In the genomic region with DNA sequence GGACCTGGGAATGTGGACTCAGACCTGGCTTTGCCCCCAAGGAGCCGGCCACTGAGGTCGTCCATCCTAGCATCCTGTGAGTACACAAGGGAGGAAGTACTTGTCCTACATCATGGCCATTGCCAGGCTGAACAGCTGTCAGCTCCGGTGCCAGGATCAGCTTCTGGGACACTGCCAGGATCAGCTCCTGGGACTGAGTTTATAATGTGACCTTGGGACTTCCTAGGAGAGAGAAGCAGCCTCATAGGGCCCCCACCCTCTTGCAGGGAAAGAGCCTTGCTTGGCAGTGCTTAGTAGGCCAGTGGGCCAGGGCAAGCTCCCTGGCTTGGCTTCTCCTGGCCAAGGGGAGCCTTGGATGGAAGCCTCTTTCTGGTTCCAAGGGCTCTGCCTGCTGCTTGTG, we compare ENCODE assay signal across 9 mouse cellular contexts.
DNase-seq lines count a peak whose midpoint lies in the region; ATAC-seq and TF ChIP-seq lines count a peak whose summit lies in the region.
"Had no signal": no experiment of that assay in that cellular context is flagged by ENCODE, and none has a peak within 500 bp of the region (broad histone marks: within the 10 kb centered on the region; RNA-seq: fewer than 3 reads in every experiment).

No protein-coding gene starts in this region.

- no peak for TF ChIP-seq CTCF in thymus, adult 2 months (IDR thresholded peaks at IDR 0.05; ENCODE audit: borderline replicate concordance, control insufficient read depth, extremely low read depth, insufficient read depth, low read length, poor library complexity)

- peaks cover 28% of the 10 kb centered on the region for H3K36me3 ChIP-seq in hindbrain, embryonic 10.5 days
- H3K36me3 ChIP-seq in thymus, adult 2 months (ENCODE audit: control insufficient read depth, insufficient read depth, low read length), result no peaks in the 10 kb centered on the region
- H3K36me3 ChIP-seq: liver, embryonic 15.5 days had no signal

- H3K4me1 ChIP-seq in hindbrain, embryonic 10.5 days (replicated peaks), result peaks cover 29% of the 10 kb centered on the region
- no peaks in the 10 kb centered on the region for H3K4me1 ChIP-seq in thymus, adult 2 months (replicated peaks; ENCODE audit: control insufficient read depth, insufficient read depth, low read length)
- H3K4me1 ChIP-seq: liver, embryonic 15.5 days had no signal

- no peak overlapping the region for H3K4me3 ChIP-seq in hindbrain, embryonic 10.5 days
- no peak overlapping the region for H3K4me3 ChIP-seq in thymus, adult 2 months (ENCODE audit: control insufficient read depth, insufficient read depth, low read length)
- H3K4me3 ChIP-seq: liver, embryonic 15.5 days had no signal

- no peak for ATAC-seq in activated CD4-positive, CD25-positive, alpha-beta regulatory T cell, adult 4 months

- intact Hi-C loops in left cerebral cortex, postnatal 10 days (cut with DNase I), result no loop called here
- intact Hi-C loops in left cerebral cortex, postnatal 14 days (cut with DNase I), result no loop called here
- intact Hi-C loops in heart, postnatal 14 days (cut with DNase I), result no loop called here

- WGBS in hindbrain, embryonic 10.5 days, result 91% methylated on average over 3 of the region's 3 CpGs
- 88% methylated on average over 3 of the region's 3 CpGs for WGBS in thymus, adult 2 months

- no peak overlapping the region; the same call in 1 of the 2 replicates for H3K27ac ChIP-seq in hindbrain, embryonic 10.5 days
- H3K27ac ChIP-seq in thymus, adult 2 months (ENCODE audit: control insufficient read depth, insufficient read depth, low read length), result no peak overlapping the region
- H3K27ac ChIP-seq: liver, embryonic 15.5 days had no signal

- DNase-seq in left cerebral cortex, postnatal 10 days (ENCODE audit: extremely low spot score in 1 of 2, low spot score in 2 of 2), result peak; percentile 9 to 53
- no peak for DNase-seq in left cerebral cortex, postnatal 14 days (ENCODE audit: low spot score in 2 of 2)
- peak; percentile 15 for DNase-seq in cerebellum, adult 8-10 months
- peak; percentile 61 to 75 for DNase-seq in heart, postnatal 14 days
- DNase-seq in skeletal muscle tissue, adult 2 months (ENCODE audit: low read depth, low spot score), result peak; percentile 81
- DNase-seq in hindbrain, embryonic 10.5 days (ENCODE audit: low spot score), result no peak
- no peak for DNase-seq in thymus, adult 2 months

- TF ChIP-seq POLR2A in thymus, adult 2 months (IDR thresholded peaks at IDR 0.05; ENCODE audit: control insufficient read depth, extremely low read depth, insufficient read depth, low read length, poor library complexity), result no peak

- H3K27me3 ChIP-seq in hindbrain, embryonic 10.5 days (ENCODE audit: insufficient read depth, poor library complexity, severe bottlenecking), result no peaks in the 10 kb centered on the region
- no peaks in the 10 kb centered on the region for H3K27me3 ChIP-seq in thymus, adult 2 months (ENCODE audit: control insufficient read depth, insufficient read depth, low read length)

- H3K9me3 ChIP-seq in hindbrain, embryonic 10.5 days, result no peaks in the 10 kb centered on the region
- H3K9me3 ChIP-seq: liver, embryonic 15.5 days had no signal

Comparison
In these comparisons a context has a peak if more than half of its experiments do, and no peak if none do; other contexts are left out.
1. DNase-seq: peak in left cerebral cortex, postnatal 10 days (2 of 2), cerebellum, adult 8-10 months (single experiment), heart, postnatal 14 days (2 of 2) and skeletal muscle tissue, adult 2 months (single experiment); none in left cerebral cortex, postnatal 14 days (0 of 2), hindbrain, embryonic 10.5 days (single experiment) and thymus, adult 2 months (single experiment).